Mouse (Mus musculus) heart, adult 2 months (tissue): Measurements from ENCODE around the gene Prm1. TPM values are rescaled to one million over a fixed set of nuclear protein-coding genes. Genes with fewer than 3 reads are reported as not detected.

ENCODE experiments used
- DNase-seq, 2 experiments: peaks; one replicate each; pipeline ENCODE4 v3.0.0; 2021
- H3K27ac ChIP-seq: fragments of 200-600 bp; 2 replicates; pipeline ENCODE4 v1.8.1; 2022
- H3K27me3 ChIP-seq: fragments of 200-500 bp; 2 replicates; pipeline ENCODE4 v1.6.1; 2012; ENCODE audit warnings: mild to moderate bottlenecking, low read length, inconsistent platforms, mixed read lengths; ENCODE audit not compliant: control insufficient read depth, insufficient read depth
- H3K36me3 ChIP-seq: fragments of 200-500 bp; 2 replicates; pipeline ENCODE4 v1.6.1; 2012; ENCODE audit warnings: low read length, inconsistent platforms; ENCODE audit not compliant: control insufficient read depth, insufficient read depth
- H3K4me1 ChIP-seq: fragments of 200-500 bp; 2 replicates; pipeline ENCODE4 v1.6.1; 2011; ENCODE audit warnings: low read length; ENCODE audit not compliant: control insufficient read depth, insufficient read depth
- H3K4me3 ChIP-seq: fragments of 200-600 bp; 2 replicates; pipeline ENCODE4 v1.8.1; 2022
- H3K79me2 ChIP-seq: fragments of 200-500 bp; replicated peaks from 2 replicates; pipeline ENCODE4 v1.6.1; 2012; ENCODE audit warnings: mild to moderate bottlenecking, inconsistent platforms, low read length, moderate library complexity, mixed read lengths; ENCODE audit not compliant: control insufficient read depth, insufficient read depth
- H3K9ac ChIP-seq: fragments of 200-500 bp; 2 replicates; pipeline ENCODE4 v1.6.1; 2012; ENCODE audit warnings: low read depth, mild to moderate bottlenecking, control low read depth, inconsistent platforms, low read length, mixed read lengths
- CTCF ChIP-seq: fragments of 200-600 bp; IDR thresholded peaks from 2 replicates; pipeline ENCODE4 v1.8.1; 2022; ENCODE audit warnings: antibody characterized with exemption, mild to moderate bottlenecking, moderate library complexity
- EP300 ChIP-seq: fragments of 200-500 bp; IDR thresholded peaks from 2 replicates; pipeline ENCODE4 v1.6.1; 2011; ENCODE audit warnings: low read depth, low read length, control low read depth; ENCODE audit not compliant: insufficient read depth
- POLR2A ChIP-seq: fragments of 200-500 bp; IDR thresholded peaks from 2 replicates; pipeline ENCODE4 v1.6.1; 2011; ENCODE audit warnings: mild to moderate bottlenecking, low read depth, low read length, control low read depth; ENCODE audit not compliant: insufficient read depth
- WGBS: fragments of 180-500 bp; shearing (Covaris S2); methylation state at CpG from one replicate; pipeline ENCODE4 v1.1.7; 2018; 5-methylcytosine and 5-hydroxymethylcytosine counted together
- intact Hi-C: fragments of 180-260 bp; cut with DNase I; formaldehyde crosslinking; loops from one replicate; pipeline ENCODE4 v1.15.1; 2025
- polyA plus RNA-seq: library from polyadenylated mRNA; depleted of rRNA; stranded (reverse); fragments of >200 nt; gene quantifications from 2 replicates; pipeline ENCODE4 v1.2.3, GENCODE M21; 2012
- total RNA-seq, 2 experiments: library from RNA; stranded (reverse); gene quantifications; 2 replicates each; pipeline ENCODE4 v1.2.3; 2021

Prm1 gene
- total and polyA plus RNA-seq, 3 experiments, result 4.7 TPM; not detected in 2

DNA sequence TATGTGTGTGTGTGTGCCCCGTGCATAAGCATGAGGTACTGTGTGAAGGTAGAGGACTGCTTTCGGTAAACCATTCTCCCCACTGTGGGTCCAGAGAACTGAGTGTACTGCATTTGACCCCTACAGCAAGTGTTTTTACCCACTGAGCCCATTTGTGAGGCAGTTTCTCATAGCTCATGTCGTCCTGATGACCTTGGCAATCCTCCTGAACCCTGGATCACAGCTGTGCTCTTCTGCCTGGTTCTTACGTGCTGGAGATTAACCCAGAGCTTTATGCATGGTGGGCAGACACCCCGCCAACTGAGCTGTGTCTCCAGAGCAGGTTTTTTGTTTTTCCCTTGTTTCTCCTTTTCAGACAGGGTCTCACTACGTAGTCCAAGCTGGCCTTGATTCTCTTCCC lies 40.3 kb upstream of the Prm1 start:
- no peak for TF ChIP-seq CTCF
- TF ChIP-seq POLR2A, result no peak
- TF ChIP-seq EP300, result no peak
- Histone ChIP-seq H3K4me1 (peaks cover 17% of the 10 kb centered on the region), H3K9ac (no peak overlapping the region), H3K79me2 (no peaks in the 10 kb centered on the region), H3K27ac (no peak overlapping the region), H3K36me3 (no peaks in the 10 kb centered on the region), H3K27me3 (no peaks in the 10 kb centered on the region), H3K4me3 (no peak overlapping the region)
- 88% methylated on average over 6 of the region's 6 CpGs for WGBS
- intact Hi-C loops, result loop anchor here (1.0 to 10.0 kb wide), 4 partner anchors 59 to 275 kb away; no protein-coding TSS in a partner anchor
- DNase-seq, result no peak

DNA sequence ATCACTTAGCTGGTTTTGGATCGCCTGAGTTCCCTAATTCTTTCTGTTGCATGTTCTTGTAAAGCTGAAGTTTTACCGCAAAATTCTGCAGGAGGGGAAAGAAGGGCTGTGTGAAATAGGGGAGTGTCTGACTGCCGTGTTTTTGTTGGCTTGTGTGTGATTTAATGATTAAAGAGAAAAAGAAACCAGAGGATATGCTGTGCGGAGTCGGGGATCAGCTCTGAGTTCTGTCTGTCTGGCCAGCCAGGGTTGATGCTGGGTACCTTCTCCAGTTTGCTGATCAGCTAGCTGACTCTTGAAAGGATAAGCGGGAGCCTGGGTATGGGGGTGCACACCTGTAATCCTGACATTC lies 38.7 kb upstream of the Prm1 start:
- TF ChIP-seq EP300 (no peak), CTCF (no peak), POLR2A (no peak)
- DNase-seq, result no peak
- Histone ChIP-seq H3K4me1 (peaks cover 8% of the 10 kb centered on the region), H3K9ac (no peak overlapping the region), H3K36me3 (no peaks in the 10 kb centered on the region), H3K4me3 (peak overlapping the region; percentile 45), H3K79me2 (no peaks in the 10 kb centered on the region), H3K27ac (no peak overlapping the region; the same call in 1 of the 2 replicates), H3K27me3 (no peaks in the 10 kb centered on the region)
- intact Hi-C loops, result loop anchor here (10.0 kb wide), 1 partner anchor 179 kb away; no protein-coding TSS in a partner anchor
- 31% methylated on average over 6 of the region's 6 CpGs for WGBS

DNA sequence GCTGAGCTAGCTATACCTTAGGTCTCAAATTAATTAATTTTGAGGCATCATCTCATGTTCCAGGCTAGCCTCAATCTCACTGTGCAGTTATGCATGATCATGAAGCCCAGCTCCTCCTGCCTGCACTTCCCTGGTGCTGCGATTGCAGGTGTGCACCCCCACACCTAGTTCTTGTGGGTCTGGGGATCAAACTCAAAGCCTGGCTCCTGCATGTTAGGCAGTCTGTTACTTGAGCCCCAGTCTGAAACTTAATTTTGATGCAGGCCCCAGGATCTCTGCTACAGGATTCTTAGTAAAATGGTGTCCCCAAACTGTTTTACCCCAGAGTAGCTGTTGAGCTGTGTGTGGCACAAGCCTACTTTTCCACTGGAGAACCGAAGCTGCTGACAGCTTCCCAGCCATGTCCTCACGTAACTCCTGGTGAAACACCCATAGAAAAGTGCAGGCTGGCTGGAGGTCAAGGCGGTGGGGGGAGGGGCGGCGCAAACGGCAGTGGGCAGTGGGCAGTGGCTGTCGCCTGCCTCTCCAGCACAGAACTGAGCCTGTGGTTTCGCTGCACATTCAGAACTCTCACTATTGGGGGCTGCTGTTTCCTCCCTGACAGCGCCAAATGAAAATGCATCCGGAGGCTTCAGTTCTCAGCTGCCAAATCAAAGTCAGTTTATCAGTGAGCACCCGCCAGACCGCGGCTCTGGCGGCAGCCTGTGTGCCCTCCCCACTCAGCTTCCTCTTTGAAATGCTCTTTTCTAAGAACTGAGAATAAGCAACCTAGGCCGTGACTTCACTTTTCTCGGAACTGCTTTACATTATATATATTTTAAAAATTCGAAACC lies 38.1 kb upstream of the Prm1 start:
- intact Hi-C loops, result loop anchor here (10.0 kb wide), 1 partner anchor 179 kb away; no protein-coding TSS in a partner anchor
- DNase-seq, result peak; percentile 49 to 75
- Histone ChIP-seq H3K36me3 (no peaks in the 10 kb centered on the region), H3K4me3 (peak overlapping the region; percentile 45), H3K79me2 (no peaks in the 10 kb centered on the region), H3K27ac (no peak overlapping the region; the same call in 1 of the 2 replicates), H3K9ac (peak overlapping the region; percentile 41), H3K4me1 (peaks cover 5% of the 10 kb centered on the region), H3K27me3 (no peaks in the 10 kb centered on the region)
- TF ChIP-seq CTCF, result no peak
- no peak for TF ChIP-seq POLR2A
- no peak for TF ChIP-seq EP300
- WGBS, result 6% methylated on average over 18 of the region's 18 CpGs

DNA sequence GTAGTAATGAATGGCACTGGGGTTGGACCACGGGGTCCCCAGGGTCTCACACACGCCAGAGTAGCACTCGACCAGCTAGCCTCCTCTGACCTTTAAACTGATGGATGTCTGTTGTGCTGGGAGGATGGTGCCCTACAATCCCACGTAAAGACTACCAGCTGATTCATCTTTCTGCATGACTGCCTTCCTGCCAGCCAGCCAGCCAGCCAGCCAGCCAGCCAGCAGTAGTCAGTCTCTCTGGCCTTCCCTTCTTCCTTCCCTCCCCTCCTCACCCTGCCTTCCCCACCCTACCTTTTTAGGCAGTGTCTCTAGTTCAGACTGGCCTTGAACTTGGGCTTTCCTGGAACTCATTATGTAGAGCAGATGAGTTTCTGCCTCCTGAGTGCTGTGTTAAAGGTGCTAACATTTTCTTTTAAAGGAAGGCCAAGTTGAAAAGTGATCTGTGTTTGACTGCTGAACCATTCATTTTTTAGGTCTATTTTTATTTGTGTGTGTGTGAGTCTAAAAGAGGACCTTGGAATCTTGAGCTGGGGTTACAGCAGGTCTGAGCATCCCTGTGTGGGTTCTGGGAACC lies 36.7 kb upstream of the Prm1 start:
- Histone ChIP-seq H3K79me2 (no peaks in the 10 kb centered on the region), H3K4me3 (no peak overlapping the region), H3K27ac (no peak overlapping the region), H3K9ac (no peak overlapping the region), H3K27me3 (no peaks in the 10 kb centered on the region), H3K36me3 (no peaks in the 10 kb centered on the region), H3K4me1 (peaks cover 7% of the 10 kb centered on the region)
- intact Hi-C loops, result loop anchor here (10.0 kb wide), 1 partner anchor 178 kb away; no protein-coding TSS in a partner anchor
- TF ChIP-seq POLR2A (no peak), CTCF (no peak), EP300 (no peak)
- WGBS, result 83% methylated on average over 4 of the region's 4 CpGs
- no peak for DNase-seq

DNA sequence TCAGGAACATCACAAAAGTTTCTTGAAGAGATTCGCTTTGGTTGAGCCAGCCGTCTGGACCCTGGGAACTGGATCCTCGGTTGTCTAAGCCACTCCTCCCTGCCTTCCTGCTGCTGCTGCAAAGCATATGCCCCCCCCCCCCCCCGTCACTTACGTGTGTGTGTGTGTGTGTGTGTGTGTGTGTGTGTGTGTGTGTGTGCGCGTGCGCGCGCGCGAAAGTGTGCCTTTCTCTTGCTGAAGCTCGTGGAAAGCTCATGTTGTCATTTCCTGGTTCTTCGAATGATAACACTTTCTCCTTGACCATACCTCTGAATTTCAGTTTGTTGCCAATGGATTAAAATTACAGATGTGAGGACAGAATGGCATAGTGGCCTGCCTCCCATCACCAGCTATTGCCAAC lies 34.4 kb upstream of the Prm1 start:
- no peak for DNase-seq
- Histone ChIP-seq H3K36me3 (no peaks in the 10 kb centered on the region), H3K4me1 (peaks cover 9% of the 10 kb centered on the region), H3K27ac (no peak overlapping the region), H3K4me3 (no peak overlapping the region), H3K9ac (no peak overlapping the region), H3K79me2 (no peaks in the 10 kb centered on the region), H3K27me3 (no peaks in the 10 kb centered on the region)
- 72% methylated on average over 14 of the region's 14 CpGs for WGBS
- no peak for TF ChIP-seq POLR2A
- TF ChIP-seq CTCF, result no peak
- TF ChIP-seq EP300, result no peak
- intact Hi-C loops, result loop anchor here (10.0 kb wide), 1 partner anchor 175 kb away; no protein-coding TSS in a partner anchor

DNA sequence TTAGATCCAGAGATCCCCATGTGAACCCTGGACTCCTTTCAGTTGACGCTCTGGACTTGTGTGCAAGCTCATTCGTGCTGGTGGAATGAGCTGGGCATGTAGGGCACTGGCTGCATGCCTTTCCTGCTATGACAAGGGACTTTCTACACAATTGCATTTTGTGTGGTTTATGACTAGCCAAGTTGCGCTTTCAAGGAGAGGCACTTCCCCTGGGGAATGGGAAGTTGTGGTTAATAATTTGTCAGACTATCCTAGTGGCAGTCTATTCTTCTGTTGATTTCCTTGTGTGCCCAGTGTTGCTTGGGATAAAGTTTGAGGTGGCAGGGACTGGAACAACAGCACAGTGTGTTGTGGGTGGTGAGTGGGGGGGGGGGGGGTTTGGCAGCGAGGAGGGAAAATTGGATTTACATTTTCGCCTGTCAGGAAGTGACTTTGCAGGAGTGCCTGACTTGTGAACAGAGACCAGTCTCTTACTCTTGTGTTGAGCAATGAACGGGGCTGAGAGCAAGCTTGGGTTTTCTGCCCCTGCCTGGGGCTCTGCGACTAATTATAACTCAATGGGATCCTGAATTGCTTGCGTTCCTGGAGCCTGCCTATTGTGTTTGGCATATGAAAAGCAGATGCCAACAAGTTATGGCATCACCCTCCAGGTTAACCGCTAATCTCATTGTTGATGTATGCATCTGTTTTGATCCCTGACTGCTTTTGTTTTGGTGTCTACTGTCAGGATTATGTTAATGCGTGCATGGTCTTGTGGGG lies 33.0 kb upstream of the Prm1 start:
- H3K9ac ChIP-seq, result no peak overlapping the region
- no peaks in the 10 kb centered on the region for H3K27me3 ChIP-seq
- H3K4me3 ChIP-seq, result no peak overlapping the region
- intact Hi-C loops, result no loop called here
- H3K79me2 ChIP-seq, result no peaks in the 10 kb centered on the region
- DNase-seq, result no peak
- no peak overlapping the region for H3K27ac ChIP-seq
- H3K36me3 ChIP-seq, result no peaks in the 10 kb centered on the region
- WGBS, result 39% methylated on average over 10 of the region's 10 CpGs
- TF ChIP-seq EP300 (no peak), POLR2A (no peak), CTCF (no peak)
- peaks cover 9% of the 10 kb centered on the region for H3K4me1 ChIP-seq
